Mouse (Mus musculus) midbrain, embryonic 11.5 days (tissue): ENCODE results near the gene Dync1li2. TPM values are rescaled to one million over a fixed set of nuclear protein-coding genes. Genes with fewer than 3 reads are reported as not detected.

Experiments used
- ATAC-seq: fragments of 200-750 bp; cut with Nextera tagmentation; 2 replicates; pipeline ENCODE4 v1.8.0; 2017; ENCODE audit warnings: moderate TSS enrichment, moderate library complexity; ENCODE audit not compliant: low FRiP score
- DNase-seq: peaks from one replicate; pipeline ENCODE4 v3.0.0; 2015; ENCODE audit warnings: low spot score; ENCODE audit errors: missing footprints
- H3K27ac ChIP-seq: fragments of 300-500 bp; sonication (generic); 2 replicates; pipeline ENCODE4 v1.5.1; 2014; ENCODE audit warnings: low read depth, low read length
- H3K27me3 ChIP-seq: fragments of 300-500 bp; sonication (generic); 2 replicates; pipeline ENCODE4 v1.6.1; 2014; ENCODE audit warnings: mild to moderate bottlenecking, low read length, moderate library complexity, mixed read lengths; ENCODE audit not compliant: control insufficient read depth, insufficient read depth
- H3K36me3 ChIP-seq: fragments of 300-500 bp; sonication (generic); 2 replicates; pipeline ENCODE4 v1.6.1; 2014; ENCODE audit warnings: mild to moderate bottlenecking, low read length, moderate library complexity, mixed read lengths; ENCODE audit not compliant: control insufficient read depth, insufficient read depth
- H3K4me1 ChIP-seq: fragments of 300-500 bp; sonication (generic); 2 replicates; pipeline ENCODE4 v1.6.1; 2014; ENCODE audit warnings: low read length; ENCODE audit not compliant: control insufficient read depth, insufficient read depth
- H3K4me2 ChIP-seq: fragments of 300-500 bp; sonication (generic); 2 replicates; pipeline ENCODE4 v1.6.1; 2014; ENCODE audit warnings: mild to moderate bottlenecking, moderate library complexity
- H3K4me3 ChIP-seq: fragments of 300-500 bp; sonication (generic); 2 replicates; pipeline ENCODE4 v1.5.1; 2014; ENCODE audit warnings: low read depth, low read length
- H3K9ac ChIP-seq: fragments of 300-500 bp; sonication (generic); 2 replicates; pipeline ENCODE4 v1.6.1; 2014; ENCODE audit warnings: low read length
- H3K9me3 ChIP-seq: fragments of 300-500 bp; sonication (generic); 2 replicates; pipeline ENCODE4 v1.6.1; 2016; ENCODE audit warnings: low read length; ENCODE audit not compliant: control insufficient read depth
- WGBS: fragments of 180-500 bp; shearing (Covaris S2); extraction: QIAGEN DNeasy Blood & Tissue Kit; methylation state at CpG from one replicate; pipeline ENCODE4 v1.1.7; 2014; 5-methylcytosine and 5-hydroxymethylcytosine counted together
- polyA plus RNA-seq: library from polyadenylated mRNA; unstranded; fragments of >200 nt; fragmentation: Nextera tagmentation; extraction: Ambion mirVana; gene quantifications from 2 replicates; pipeline ENCODE4 v1.2.1, GENCODE M21; 2014

Dync1li2 gene
- polyA plus RNA-seq, 1 experiment from 2014 or later = 87.6 TPM

DNA sequence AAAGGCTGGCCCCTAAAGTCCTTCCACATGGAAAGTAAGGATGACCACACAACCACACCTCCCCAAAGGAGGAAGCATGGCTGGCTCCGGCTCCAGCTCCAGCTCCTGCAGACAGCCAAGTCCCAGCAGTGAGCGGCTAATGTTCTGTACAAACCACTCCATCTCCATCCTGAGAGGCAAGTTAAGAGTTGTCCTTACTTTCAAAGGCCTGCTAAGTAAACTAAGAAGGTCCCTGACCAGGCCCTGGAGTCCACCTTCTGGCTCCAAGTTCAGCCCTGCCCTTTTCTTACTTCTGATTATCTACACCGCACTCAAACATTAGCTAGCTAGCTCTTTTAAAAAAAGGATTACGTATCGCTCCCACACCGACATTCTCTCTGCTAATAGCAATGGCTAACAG lies 49.1 kb downstream of the Dync1li2 start:
- Histone ChIP-seq H3K4me1 (peaks cover 10% of the 10 kb centered on the region), H3K9ac (no peak overlapping the region), H3K36me3 (no peaks in the 10 kb centered on the region), H3K4me2 (no peak overlapping the region; the same call in 1 of the 2 replicates), H3K27me3 (no peaks in the 10 kb centered on the region), H3K4me3 (no peak overlapping the region), H3K9me3 (peaks cover 3% of the 10 kb centered on the region; the same call in 1 of the 2 replicates), H3K27ac (no peak overlapping the region)
- 85% methylated on average over 6 of the region's 6 CpGs for WGBS
- ATAC-seq (no peak), DNase-seq (no peak)

DNA sequence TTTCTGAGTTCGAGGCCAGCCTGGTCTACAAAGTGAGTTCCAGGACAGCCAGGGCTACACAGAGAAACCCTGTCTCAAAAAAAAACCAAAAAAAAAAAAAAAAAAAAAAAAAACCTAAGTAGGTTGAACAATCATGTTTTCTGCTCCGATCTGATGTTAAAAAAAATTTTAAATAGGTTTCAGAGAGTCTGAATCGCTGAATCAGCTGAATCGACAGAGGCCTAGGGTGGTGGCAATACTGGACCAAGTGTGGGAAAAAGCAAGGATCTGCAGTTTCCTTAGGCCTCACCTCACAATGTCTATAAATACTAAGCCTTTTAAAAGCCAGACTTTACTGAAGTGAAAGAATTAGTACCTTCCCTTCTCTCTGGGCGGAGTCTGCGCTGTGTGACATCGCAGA lies 49.7 kb downstream of the Dync1li2 start:
- DNase-seq (no peak), ATAC-seq (no peak)
- Histone ChIP-seq H3K36me3 (no peaks in the 10 kb centered on the region), H3K4me2 (no peak overlapping the region), H3K9ac (no peak overlapping the region), H3K4me3 (no peak overlapping the region), H3K4me1 (peaks cover 10% of the 10 kb centered on the region), H3K27ac (no peak overlapping the region), H3K9me3 (peaks cover 3% of the 10 kb centered on the region; the same call in 1 of the 2 replicates), H3K27me3 (no peaks in the 10 kb centered on the region)
- 98% methylated on average over 7 of the region's 7 CpGs for WGBS

DNA sequence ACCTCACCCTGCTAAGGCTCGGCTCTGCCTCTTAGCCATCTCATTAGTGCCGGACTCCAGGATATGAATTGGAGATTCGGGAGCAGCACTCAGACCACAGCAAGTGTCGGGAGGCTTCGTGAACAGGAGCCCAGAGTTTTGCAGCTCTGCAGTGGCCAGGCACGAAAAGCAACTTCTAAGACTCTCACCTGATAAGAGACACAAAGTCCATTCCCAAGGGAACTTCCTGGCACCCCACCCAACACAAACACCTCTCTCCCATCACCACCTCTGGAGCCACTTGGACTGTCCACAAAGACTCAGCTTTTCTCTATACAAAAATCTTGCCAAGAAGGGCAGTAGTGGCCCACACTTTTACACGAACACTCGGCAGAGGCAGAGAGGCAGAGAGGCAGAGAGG lies 52.6 kb downstream of the Dync1li2 start:
- H3K36me3 ChIP-seq = no peaks in the 10 kb centered on the region
- no peaks in the 10 kb centered on the region for H3K9me3 ChIP-seq
- H3K27ac ChIP-seq = no peak overlapping the region
- H3K9ac ChIP-seq = no peak overlapping the region
- no peak overlapping the region for H3K4me3 ChIP-seq
- ATAC-seq (no peak), DNase-seq (no peak)
- no peak overlapping the region for H3K4me2 ChIP-seq
- peaks cover 23% of the 10 kb centered on the region for H3K4me1 ChIP-seq
- no peaks in the 10 kb centered on the region for H3K27me3 ChIP-seq
- WGBS = 80% methylated on average over 8 of the region's 8 CpGs

- WGBS = 93% methylated on average over 2 of the region's 2 CpGs
- ATAC-seq (no peak), DNase-seq (no peak)
- Histone ChIP-seq H3K27me3 (no peaks in the 10 kb centered on the region), H3K4me1 (peaks cover 13% of the 10 kb centered on the region), H3K9ac (no peak overlapping the region), H3K4me2 (no peak overlapping the region), H3K4me3 (no peak overlapping the region), H3K9me3 (no peaks in the 10 kb centered on the region), H3K36me3 (no peaks in the 10 kb centered on the region), H3K27ac (no peak overlapping the region)
Observed at GRCm38 (mm10) chr8:104387980-104388379, 54.9 kb downstream of the Dync1li2 start.

DNA sequence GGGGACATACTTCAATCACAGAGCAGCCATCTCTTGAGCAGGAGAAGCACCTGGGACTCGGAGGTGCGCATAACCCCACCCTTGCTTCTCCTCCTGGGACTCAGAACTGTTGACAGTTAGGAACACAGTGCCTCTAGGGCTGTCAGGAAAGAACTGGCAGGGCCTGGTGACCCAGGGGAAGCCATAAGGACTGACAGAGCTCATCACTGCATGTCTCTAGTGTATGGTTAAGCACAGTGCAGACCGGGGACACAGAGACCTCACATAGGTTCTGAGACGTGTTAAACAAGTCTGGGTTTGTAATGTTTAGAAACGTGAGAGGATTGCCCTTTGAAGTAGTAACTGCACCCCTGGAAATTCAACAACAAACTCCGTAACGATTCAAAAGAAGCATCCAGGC lies 55.3 kb downstream of the Dync1li2 start:
- ATAC-seq (no peak), DNase-seq (no peak)
- Histone ChIP-seq H3K9ac (no peak overlapping the region), H3K27me3 (no peaks in the 10 kb centered on the region), H3K4me2 (no peak overlapping the region), H3K27ac (no peak overlapping the region), H3K4me1 (peaks cover 13% of the 10 kb centered on the region), H3K4me3 (no peak overlapping the region), H3K36me3 (no peaks in the 10 kb centered on the region), H3K9me3 (no peaks in the 10 kb centered on the region)
- 69% methylated on average over 7 of the region's 7 CpGs for WGBS

GRCm38 (mm10) chr8:104386693-104387092 lies 56.2 kb downstream of the Dync1li2 start:
- Histone ChIP-seq H3K4me3 (no peak overlapping the region), H3K4me1 (peaks cover 13% of the 10 kb centered on the region), H3K4me2 (no peak overlapping the region), H3K27me3 (no peaks in the 10 kb centered on the region), H3K36me3 (no peaks in the 10 kb centered on the region), H3K9me3 (no peaks in the 10 kb centered on the region), H3K9ac (no peak overlapping the region), H3K27ac (no peak overlapping the region)
- ATAC-seq (peak; percentile 56; the same call in 1 of the 2 replicates), DNase-seq (peak; percentile 83)
- WGBS = 18% methylated on average over 4 of the region's 4 CpGs

DNA sequence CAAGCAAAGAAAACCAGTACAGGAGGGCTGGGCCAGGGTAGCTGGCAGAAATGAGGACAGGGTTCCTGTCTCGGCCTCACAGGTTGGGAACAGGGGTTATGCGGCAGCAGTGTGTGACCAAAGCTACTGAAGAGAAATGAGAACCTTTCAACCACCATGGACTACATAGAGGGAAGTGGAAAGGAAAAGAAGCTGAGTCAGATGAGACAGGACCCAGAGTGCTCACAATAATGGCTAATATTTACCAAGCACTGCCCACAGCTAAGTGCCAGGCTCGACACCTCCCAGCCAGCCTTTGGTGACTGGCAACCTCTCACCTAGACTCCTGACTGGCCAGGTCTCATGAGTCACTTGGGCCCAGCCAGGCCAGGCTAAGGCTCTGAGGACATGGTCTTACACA lies 58.9 kb downstream of the Dync1li2 start:
- Histone ChIP-seq H3K9me3 (no peaks in the 10 kb centered on the region), H3K27me3 (no peaks in the 10 kb centered on the region), H3K36me3 (no peaks in the 10 kb centered on the region), H3K4me1 (peaks cover 16% of the 10 kb centered on the region), H3K4me3 (no peak overlapping the region), H3K27ac (no peak overlapping the region), H3K9ac (no peak overlapping the region), H3K4me2 (no peak overlapping the region)
- DNase-seq = peak; percentile 70
- ATAC-seq = no peak
- whole genome bisulfite sequencing = 80% methylated on average over 3 of the region's 3 CpGs

DNA sequence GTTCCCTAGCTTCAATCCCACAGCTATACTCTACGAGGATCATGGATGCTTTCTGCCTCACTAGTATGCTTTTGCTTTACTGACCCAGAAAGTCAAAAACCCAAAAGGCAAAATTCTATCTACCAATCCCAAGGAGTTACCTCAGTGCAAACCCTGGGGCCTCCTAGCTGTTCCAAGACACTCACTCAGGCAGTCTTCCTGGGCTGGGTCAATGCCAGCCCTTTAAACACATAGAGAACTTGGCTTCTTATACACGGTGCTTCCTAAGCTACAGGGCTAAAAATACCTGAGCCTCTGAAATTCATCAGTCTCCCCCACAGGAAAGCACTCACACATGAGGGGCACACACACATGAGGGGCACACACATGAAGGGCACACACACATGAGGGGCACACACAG lies 59.6 kb downstream of the Dync1li2 start:
- ATAC-seq = no peak
- peaks cover 16% of the 10 kb centered on the region for H3K4me1 ChIP-seq

GRCm38 (mm10) chr8:104380961-104381411 lies 61.9 kb downstream of the Dync1li2 start:
- no peaks in the 10 kb centered on the region for H3K9me3 ChIP-seq
- H3K27ac ChIP-seq = no peak overlapping the region
- H3K4me3 ChIP-seq = no peak overlapping the region
- ATAC-seq (no peak), DNase-seq (peak; percentile 72)
- no peak overlapping the region for H3K9ac ChIP-seq
- H3K4me1 ChIP-seq = peaks cover 8% of the 10 kb centered on the region
- no peak overlapping the region for H3K4me2 ChIP-seq
- H3K36me3 ChIP-seq = no peaks in the 10 kb centered on the region
- 82% methylated on average over 5 of the region's 5 CpGs for WGBS
- H3K27me3 ChIP-seq = no peaks in the 10 kb centered on the region

More for the DNA sequence above, 59.6 kb downstream of the Dync1li2 start:
- Histone ChIP-seq H3K36me3 (no peaks in the 10 kb centered on the region), H3K27me3 (no peaks in the 10 kb centered on the region), H3K9ac (no peak overlapping the region), H3K4me2 (no peak overlapping the region), H3K27ac (no peak overlapping the region), H3K4me3 (no peak overlapping the region), H3K9me3 (no peaks in the 10 kb centered on the region)
- DNase-seq = no peak
- 93% methylated on average over 2 of the region's 2 CpGs for WGBS
